Mouse (Mus musculus): ENCODE data around the gene Emc10. TPM values are rescaled to one million over a fixed set of nuclear protein-coding genes. Genes with fewer than 3 reads are reported as not detected.
A peak's percentile ranks its signal among the peaks of the same experiment; 100 is the strongest.

The Emc10 gene
- 81.3 and 91.4 TPM in 2 replicates for total RNA-seq (2012; rRNA removed)
- 100 to 1,000 TPM in 1 of 2 experiments, not detected in 1; 149 TPM for polyA plus RNA-seq (2012; ENCODE audit: insufficient read depth in 1 of 2, insufficient read length in 2 of 2, low read depth in 1 of 2, low replicate concordance in 2 of 2, missing spikeins in 1 of 2)

GRCm38 (mm10) chr7:44495992-44496770, at the start of gene Emc10, which contains the start of gene Fam71e1:
Emc10 (minus strand) TSS chr7:44496529.
Fam71e1 (plus strand) TSS chr7:44496581.
- Histone ChIP-seq H3K36me3 (ENCODE audit: control insufficient read depth in 1 of 2, insufficient read depth in 2 of 2, low read length in 2 of 2) (peaks cover 0 to 4% of the 10 kb centered on the region in 2 experiments; a peak in 3 of 4 replicates), H3K9me3 (replicated peaks; ENCODE audit: insufficient read depth, low read length) (no peaks in the 10 kb centered on the region), H3K27me3 (ENCODE audit: control insufficient read depth in 1 of 2, insufficient read depth in 2 of 2, low read length in 2 of 2) (no peaks in the 10 kb centered on the region), H3K4me1 (ENCODE audit: control insufficient read depth in 1 of 2, insufficient read depth in 2 of 2, low read length in 2 of 2) (peaks cover 0 to 12% of the 10 kb centered on the region in 2 experiments; a peak in 2 of 4 replicates), H3K9ac (ENCODE audit: control insufficient read depth, low read depth, low read length, poor library complexity, severe bottlenecking) (peak within 1 kb of the TSS; percentile 95), H3K79me2 (ENCODE audit: control insufficient read depth, insufficient read depth, low read length, poor library complexity) (peaks cover 15% of the 10 kb centered on the region), H3K27ac (ENCODE audit: control insufficient read depth, low read depth, low read length) (peak within 1 kb of the TSS; percentile 76), H3K4me3 (ENCODE audit: control insufficient read depth in 1 of 2, insufficient read depth in 1 of 2, low read depth in 2 of 2, low read length in 2 of 2) (peak within 1 kb of the TSS; percentile 86 to 87)
- peak; percentile 99 for DNase-seq (ENCODE audit: low read depth, low spot score)
- TF ChIP-seq MAZ (IDR thresholded peaks at IDR 0.05; ENCODE audit: low read depth, low read length) (no peak), TBP (IDR thresholded peaks at IDR 0.05; ENCODE audit: low read depth, low read length) (no peak; the same call in none of the 2 replicates), NRF1 (IDR thresholded peaks at IDR 0.05; ENCODE audit: insufficient read depth, low read depth, low read length, poor library complexity, severe bottlenecking) (peak; percentile 98), TCF12 (IDR thresholded peaks at IDR 0.05; ENCODE audit: low read depth, low read length) (0 out of 2 replicates have a peak, but pooled peaks have one; percentile 9), MXI1 (IDR thresholded peaks at IDR 0.05; ENCODE audit: low read depth, low read length) (peak; percentile 76), MAX (IDR thresholded peaks at IDR 0.05; ENCODE audit: low read length) (peak; percentile 64; the same call in 1 of the 2 replicates), POLR2AphosphoS5 (IDR thresholded peaks at IDR 0.05; ENCODE audit: borderline replicate concordance, low read depth, low read length) (no peak), ZKSCAN1 (IDR thresholded peaks at IDR 0.05; ENCODE audit: low read depth, low read length) (no peak), HCFC1 (IDR thresholded peaks at IDR 0.05; ENCODE audit: low read depth, low read length) (peak; percentile 86), ZC3H11A (IDR thresholded peaks at IDR 0.05; ENCODE audit: low read depth, low read length) (no peak), USF1 (IDR thresholded peaks at IDR 0.05; ENCODE audit: low read depth, low read length) (peak; percentile 72), JUND (IDR thresholded peaks at IDR 0.05; ENCODE audit: low read depth, low read length) (no peak), MAFK (IDR thresholded peaks at IDR 0.05; ENCODE audit: borderline replicate concordance, low read depth, low read length) (no peak), RCOR1 (IDR thresholded peaks at IDR 0.05; ENCODE audit: low read depth, low read length) (no peak), RAD21 (IDR thresholded peaks at IDR 0.05; ENCODE audit: low read depth, low read length) (no peak), MYB (IDR thresholded peaks at IDR 0.05; ENCODE audit: low read depth, low read length) (no peak), EP300 (IDR thresholded peaks at IDR 0.05; ENCODE audit: low read depth in 1 of 2, low read length in 2 of 2) (peak in 1 of 2 experiments; percentile 22; a peak in 1 of 4 replicates), CHD1 (IDR thresholded peaks at IDR 0.05; ENCODE audit: low read depth, low read length) (no peak), MEF2A (IDR thresholded peaks at IDR 0.05; ENCODE audit: extremely low read depth, insufficient replicate concordance, low read depth, low read length, poor library complexity, severe bottlenecking) (no peak), BHLHE40 (IDR thresholded peaks at IDR 0.05; ENCODE audit: borderline replicate concordance, low read depth, low read length) (peak; percentile 94), SMC3 (IDR thresholded peaks at IDR 0.05; ENCODE audit: low read depth, low read length) (no peak), USF2 (IDR thresholded peaks at IDR 0.05; ENCODE audit: borderline replicate concordance in 1 of 2, insufficient read depth in 1 of 2, low read depth in 1 of 2, low read length in 2 of 2) (no peak), TAL1 (IDR thresholded peaks at IDR 0.05; ENCODE audit: low read length) (0 out of 2 replicates have a peak, but pooled peaks have one; percentile 26), GABPA (IDR thresholded peaks at IDR 0.05; ENCODE audit: low read depth, low read length) (peak; percentile 51; the same call in 1 of the 2 replicates), MYC (IDR thresholded peaks at IDR 0.05; ENCODE audit: low read depth, low read length) (peak; percentile 48; the same call in 1 of the 2 replicates), ETS1 (IDR thresholded peaks at IDR 0.05; ENCODE audit: low read depth, low read length) (peak; percentile 83), ELF1 (IDR thresholded peaks at IDR 0.05; ENCODE audit: low read depth, low read length) (no peak; the same call in 1 of the 2 replicates), ZNF384 (IDR thresholded peaks at IDR 0.05; ENCODE audit: low read depth, low read length) (no peak), UBTF (IDR thresholded peaks at IDR 0.05; ENCODE audit: borderline replicate concordance, insufficient read depth, low read depth, low read length) (no peak), POLR2A (IDR thresholded peaks at IDR 0.05; ENCODE audit: control insufficient read depth in 1 of 2, insufficient read depth in 1 of 2, low read depth in 1 of 2, low read length in 2 of 2, poor library complexity in 1 of 2) (peak; percentile 89 to 95; a peak in 3 of 4 replicates), ZMIZ1 (IDR thresholded peaks at IDR 0.05; ENCODE audit: low read depth, low read length) (peak; percentile 57), GATA1 (IDR thresholded peaks at IDR 0.05; ENCODE audit: low read depth, low read length) (no peak), NELFE (IDR thresholded peaks at IDR 0.05; ENCODE audit: low read depth, low read length) (peak; percentile 89), CHD2 (IDR thresholded peaks at IDR 0.05; ENCODE audit: low read length) (no peak)
